Mouse (Mus musculus): Measurements from ENCODE around the gene Gm42688. TPM values are rescaled to one million over a fixed set of nuclear protein-coding genes. Genes with fewer than 3 reads are reported as not detected.

The Gm42688 gene
- polyA plus RNA-seq, 1 experiment from 2014 or later, result 1.9 TPM

DNA sequence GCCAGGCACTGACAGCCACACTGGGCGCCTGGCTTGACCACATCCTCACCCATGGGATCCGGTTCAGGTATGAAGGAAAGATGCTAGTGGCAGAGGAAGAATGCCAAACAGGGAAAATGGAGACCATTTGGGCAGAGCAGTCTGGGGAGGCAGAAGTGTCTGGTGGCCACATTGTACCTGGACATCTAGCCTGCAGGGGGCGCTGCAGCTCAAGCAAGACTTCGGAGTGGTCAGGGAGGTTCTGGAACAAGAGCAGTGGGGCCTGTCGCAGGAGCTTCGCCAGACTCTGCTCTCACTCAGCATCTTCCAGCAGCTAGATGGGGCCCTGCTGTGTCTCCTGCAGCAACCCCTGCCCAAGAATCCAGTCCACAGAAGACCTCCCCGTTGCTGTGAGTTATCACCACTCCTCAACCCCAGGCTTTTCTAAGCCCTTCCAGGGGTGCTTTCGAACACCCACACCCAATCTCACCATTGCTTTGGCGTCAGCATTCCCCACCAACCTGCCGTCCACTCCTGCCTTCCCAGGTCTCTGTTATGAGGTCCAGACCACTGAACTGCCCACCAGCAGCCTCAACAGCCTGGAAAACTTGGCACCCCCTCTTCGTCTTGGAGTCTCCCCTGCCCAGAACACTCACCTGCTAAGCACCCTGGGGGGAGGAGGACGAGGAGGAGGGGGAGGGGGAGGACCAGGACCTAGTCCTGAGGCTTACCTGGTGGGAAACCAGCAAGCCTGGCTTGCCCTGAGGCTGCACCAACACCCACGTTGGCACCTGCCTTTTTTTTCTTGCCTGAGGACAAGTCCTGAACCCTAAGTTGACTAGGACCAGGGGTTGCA is 6.4 kb downstream of the Gm42688 start:
- peaks cover 14% of the 10 kb centered on the region; the same call in 1 of the 2 replicates for H3K36me3 ChIP-seq
- peak overlapping the region; percentile 84 for H3K4me2 ChIP-seq
- WGBS, result 38% methylated on average over 13 of the region's 13 CpGs
- peak; percentile 51; the same call in 1 of the 2 replicates for ATAC-seq (replicated peaks; ENCODE audit: insufficient number of reproducible peaks, insufficient read depth, low FRiP score, low read depth)
- peaks cover 39% of the 10 kb centered on the region for H3K4me1 ChIP-seq (replicated peaks)
- no peaks in the 10 kb centered on the region for H3K27me3 ChIP-seq
- H3K9ac ChIP-seq, result peak overlapping the region; percentile 84
- no peak overlapping the region for H3K27ac ChIP-seq
- H3K9me3 ChIP-seq (replicated peaks), result no peaks in the 10 kb centered on the region
- H3K4me3 ChIP-seq, result peak overlapping the region; percentile 83

DNA sequence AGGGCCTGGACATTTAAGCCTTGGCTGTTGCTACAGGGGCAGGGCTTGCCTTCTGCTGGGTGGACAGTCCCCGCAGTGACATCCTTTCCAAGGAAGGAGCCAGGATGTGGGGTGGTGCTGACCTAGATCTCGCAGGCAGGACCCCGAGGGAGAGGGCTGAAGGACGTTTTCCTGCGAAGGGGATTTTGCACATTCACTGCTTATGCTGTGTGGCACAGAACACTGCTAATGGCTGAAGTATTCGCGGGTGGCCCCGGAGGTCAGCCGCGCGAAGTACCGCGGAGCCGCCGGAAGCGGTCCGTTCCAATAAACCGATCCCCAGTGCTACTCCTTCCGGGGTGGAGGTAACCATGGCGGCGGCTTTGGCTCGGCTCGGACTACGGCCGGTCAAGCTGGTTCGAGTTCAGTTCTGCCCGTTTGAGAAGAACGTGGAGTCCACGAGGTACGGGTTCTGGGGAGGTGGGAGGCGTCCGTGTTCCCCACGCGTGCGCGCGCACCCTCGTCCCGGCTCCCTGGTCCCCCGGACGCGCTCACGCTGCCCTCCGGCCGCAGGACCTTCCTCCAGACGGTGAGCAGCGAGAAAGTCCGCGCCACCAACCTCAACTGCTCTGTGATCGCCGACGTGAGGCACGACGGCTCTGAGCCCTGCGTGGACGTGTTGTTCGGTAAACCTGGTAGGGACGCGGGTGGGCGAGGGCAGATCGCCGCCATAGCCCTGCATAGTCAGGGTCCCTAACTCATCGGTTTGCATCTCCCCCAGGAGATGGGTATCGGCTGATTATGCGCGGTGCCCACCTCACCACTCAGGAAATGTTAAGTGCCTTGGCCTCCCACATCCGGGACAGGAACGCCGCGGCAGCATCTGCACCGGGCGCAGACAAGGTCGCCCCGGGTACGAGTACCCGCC is 7.6 kb downstream of the Gm42688 start, which contains the start of gene Mrpl53:
Gene Mrpl53 (plus strand): TSS at position 279 of the 907 bp plus-strand sequence.
- Histone ChIP-seq H3K36me3 (peaks cover 14% of the 10 kb centered on the region; the same call in 1 of the 2 replicates), H3K4me3 (peak within 1 kb of the TSS; percentile 83), H3K27me3 (no peaks in the 10 kb centered on the region), H3K4me1 (replicated peaks) (peaks cover 31% of the 10 kb centered on the region), H3K4me2 (peak within 1 kb of the TSS; percentile 84), H3K9ac (peak within 1 kb of the TSS; percentile 84), H3K9me3 (replicated peaks) (no peaks in the 10 kb centered on the region), H3K27ac (peak within 1 kb of the TSS; percentile 86)
- WGBS, result under 1% methylated on average over 76 of the region's 76 CpGs
- peak; percentile 73; the same call in 1 of the 2 replicates for ATAC-seq (replicated peaks; ENCODE audit: insufficient number of reproducible peaks, insufficient read depth, low FRiP score, low read depth)

- Histone ChIP-seq H3K4me2 (no peak overlapping the region), H3K9ac (no peak overlapping the region), H3K4me3 (no peak overlapping the region), H3K36me3 (peaks cover 10% of the 10 kb centered on the region; the same call in 1 of the 2 replicates), H3K27me3 (no peaks in the 10 kb centered on the region), H3K27ac (peak overlapping the region; percentile 51), H3K4me1 (replicated peaks) (peaks cover 49% of the 10 kb centered on the region), H3K9me3 (replicated peaks) (no peaks in the 10 kb centered on the region)
- no peak for ATAC-seq (replicated peaks; ENCODE audit: insufficient number of reproducible peaks, insufficient read depth, low FRiP score, low read depth)
- 71% methylated on average over 4 of the region's 4 CpGs for WGBS
These were observed 10.2 kb downstream of the Gm42688 start for GRCm38 (mm10) chr6:83111510-83112136.

- H3K4me1 ChIP-seq (replicated peaks), result peaks cover 43% of the 10 kb centered on the region
- peaks cover 15% of the 10 kb centered on the region; the same call in 1 of the 2 replicates for H3K36me3 ChIP-seq
These were observed 13.7 kb downstream of the Gm42688 start, which contains the start of gene Mogs for GRCm38 (mm10) chr6:83115011-83115671. TSS of gene Mogs (plus strand) at chr6:83115496.

DNA sequence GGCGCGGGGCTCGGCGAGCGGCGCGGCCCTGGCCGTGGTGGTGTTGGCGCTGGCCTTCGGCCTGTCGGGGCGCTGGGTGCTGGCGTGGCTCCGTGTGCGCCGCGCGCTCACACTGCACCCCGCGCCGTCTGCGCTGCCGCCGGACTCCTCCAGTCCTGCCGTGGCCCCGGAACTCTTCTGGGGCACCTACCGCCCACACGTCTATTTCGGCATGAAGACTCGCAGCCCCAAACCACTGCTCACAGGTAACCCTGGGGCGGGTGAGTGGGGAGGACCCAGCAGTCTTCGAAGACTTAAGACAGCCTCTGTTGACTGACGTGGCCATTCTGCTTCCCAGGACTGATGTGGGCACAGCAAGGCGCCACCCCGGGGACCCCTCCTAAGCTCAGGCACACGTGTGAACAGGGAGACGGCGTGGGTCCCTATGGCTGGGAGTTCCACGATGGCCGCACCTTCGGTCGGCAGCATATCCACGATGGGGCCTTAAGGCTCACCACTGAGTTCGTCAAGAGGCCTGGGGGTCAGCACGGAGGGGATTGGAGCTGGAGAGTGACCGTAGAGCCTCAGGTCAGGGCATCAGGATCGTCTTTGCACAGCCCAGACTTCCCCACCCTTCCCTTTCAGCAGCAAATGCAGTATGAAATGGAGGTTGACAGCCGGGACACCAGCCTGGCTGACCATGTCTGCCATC is 14.4 kb downstream of the Gm42688 start:
- Histone ChIP-seq H3K4me1 (replicated peaks) (peaks cover 46% of the 10 kb centered on the region), H3K9ac (peak overlapping the region; percentile 83), H3K27ac (peak overlapping the region; percentile 78), H3K4me2 (peak overlapping the region; percentile 94), H3K36me3 (peaks cover 15% of the 10 kb centered on the region; the same call in 1 of the 2 replicates), H3K27me3 (no peaks in the 10 kb centered on the region), H3K9me3 (replicated peaks) (no peaks in the 10 kb centered on the region), H3K4me3 (peak overlapping the region; percentile 84)
- under 1% methylated on average over 40 of the region's 48 CpGs for WGBS
- no peak for ATAC-seq (replicated peaks; ENCODE audit: insufficient number of reproducible peaks, insufficient read depth, low FRiP score, low read depth)

More at GRCm38 (mm10) chr6:83115011-83115671, 13.7 kb downstream of the Gm42688 start, which contains the start of gene Mogs:
- Histone ChIP-seq H3K9ac (peak within 1 kb of the TSS; percentile 83), H3K4me2 (peak within 1 kb of the TSS; percentile 94), H3K27ac (peak within 1 kb of the TSS; percentile 78), H3K9me3 (replicated peaks) (no peaks in the 10 kb centered on the region), H3K27me3 (no peaks in the 10 kb centered on the region), H3K4me3 (peak within 1 kb of the TSS; percentile 84)
- under 1% methylated on average over 46 of the region's 58 CpGs for WGBS
- ATAC-seq (replicated peaks; ENCODE audit: insufficient number of reproducible peaks, insufficient read depth, low FRiP score, low read depth), result peak; percentile 91

DNA sequence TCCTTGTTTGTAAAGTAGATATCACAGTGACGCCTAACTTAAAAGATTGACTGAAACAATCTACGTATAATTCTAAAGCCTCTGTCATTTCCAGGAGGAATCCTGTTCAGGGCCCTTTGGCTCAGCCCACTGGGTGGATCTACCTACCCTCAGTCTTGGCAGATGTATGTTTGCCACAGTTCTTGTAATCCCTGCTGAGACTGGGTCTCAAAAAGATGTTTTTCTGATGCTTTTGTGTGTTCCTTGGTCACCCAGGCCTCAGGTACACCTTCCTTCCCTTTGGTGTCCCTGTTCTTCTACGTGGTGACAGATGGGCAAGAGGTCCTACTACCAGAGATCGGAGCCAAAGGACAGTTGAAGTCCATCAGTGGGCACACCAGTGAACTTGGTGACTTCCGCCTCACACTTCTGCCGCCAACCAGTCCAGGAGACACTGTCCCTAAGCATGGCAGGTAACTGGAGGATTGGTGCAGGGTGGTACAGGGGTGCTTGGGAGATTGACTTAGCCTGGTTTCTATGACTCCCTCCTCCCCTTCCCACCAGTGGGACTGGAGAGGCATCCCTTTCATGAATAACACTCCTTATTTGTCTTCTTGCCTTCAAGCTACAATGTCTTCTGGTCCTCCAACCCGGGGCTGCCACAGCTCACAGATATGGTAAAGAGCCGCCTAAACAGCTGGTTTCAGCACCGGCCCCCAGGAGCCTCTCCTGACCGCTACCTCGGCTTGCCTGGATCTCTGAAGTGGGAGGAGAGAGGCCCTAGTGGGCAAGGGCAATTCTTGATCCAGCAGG is 15.2 kb downstream of the Gm42688 start:
- Histone ChIP-seq H3K27ac (no peak overlapping the region), H3K4me1 (replicated peaks) (peaks cover 44% of the 10 kb centered on the region), H3K4me2 (peak overlapping the region; percentile 94), H3K36me3 (peaks cover 12% of the 10 kb centered on the region; the same call in 1 of the 2 replicates), H3K9me3 (replicated peaks) (no peaks in the 10 kb centered on the region), H3K27me3 (no peaks in the 10 kb centered on the region), H3K9ac (peak overlapping the region; percentile 83), H3K4me3 (peak overlapping the region; percentile 84)
- whole genome bisulfite sequencing, result 68% methylated on average over 11 of the region's 11 CpGs
- no peak for ATAC-seq (replicated peaks; ENCODE audit: insufficient number of reproducible peaks, insufficient read depth, low FRiP score, low read depth)

GRCm38 (mm10) chr6:83117165-83117438 is 15.7 kb downstream of the Gm42688 start:
- H3K9me3 ChIP-seq (replicated peaks), result no peaks in the 10 kb centered on the region
- no peak overlapping the region for H3K9ac ChIP-seq
- peaks cover 12% of the 10 kb centered on the region; the same call in 1 of the 2 replicates for H3K36me3 ChIP-seq
- 80% methylated on average over 4 of the region's 4 CpGs for WGBS
- no peak overlapping the region for H3K4me3 ChIP-seq
- H3K4me2 ChIP-seq, result no peak overlapping the region
- no peaks in the 10 kb centered on the region for H3K27me3 ChIP-seq
- H3K27ac ChIP-seq, result no peak overlapping the region
- peaks cover 40% of the 10 kb centered on the region for H3K4me1 ChIP-seq (replicated peaks)
- ATAC-seq (replicated peaks; ENCODE audit: insufficient number of reproducible peaks, insufficient read depth, low FRiP score, low read depth), result no peak

GRCm38 (mm10) chr6:83117616-83118015 is 16.2 kb downstream of the Gm42688 start:
- WGBS, result 87% methylated on average over 13 of the region's 13 CpGs
- no peak overlapping the region for H3K27ac ChIP-seq
- H3K9me3 ChIP-seq (replicated peaks), result no peaks in the 10 kb centered on the region
- H3K4me1 ChIP-seq (replicated peaks), result peaks cover 42% of the 10 kb centered on the region
- H3K36me3 ChIP-seq, result peaks cover 12% of the 10 kb centered on the region; the same call in 1 of the 2 replicates
- H3K27me3 ChIP-seq, result no peaks in the 10 kb centered on the region
- H3K4me2 ChIP-seq, result no peak overlapping the region
- no peak overlapping the region for H3K4me3 ChIP-seq
- no peak overlapping the region for H3K9ac ChIP-seq
- ATAC-seq (replicated peaks; ENCODE audit: insufficient number of reproducible peaks, insufficient read depth, low FRiP score, low read depth), result no peak

GRCm38 (mm10) chr6:83118369-83118768 is 17.0 kb downstream of the Gm42688 start:
- WGBS, result 86% methylated on average over 11 of the region's 11 CpGs
- Histone ChIP-seq H3K9ac (no peak overlapping the region), H3K9me3 (replicated peaks) (no peaks in the 10 kb centered on the region), H3K27me3 (no peaks in the 10 kb centered on the region), H3K36me3 (peaks cover 12% of the 10 kb centered on the region; the same call in 1 of the 2 replicates), H3K4me1 (replicated peaks) (peaks cover 49% of the 10 kb centered on the region), H3K4me2 (no peak overlapping the region), H3K4me3 (no peak overlapping the region), H3K27ac (no peak overlapping the region)
- no peak for ATAC-seq (replicated peaks; ENCODE audit: insufficient number of reproducible peaks, insufficient read depth, low FRiP score, low read depth)

All from heart, embryonic 15.5 days (tissue).